Mouse (Mus musculus): ENCODE results near the gene Pttg1. TPM values are rescaled to one million over a fixed set of nuclear protein-coding genes. Genes with fewer than 3 reads are reported as not detected.

Pttg1 gene
- polyA plus RNA-seq, 1 experiment from 2014 or later: 104 TPM

DNA sequence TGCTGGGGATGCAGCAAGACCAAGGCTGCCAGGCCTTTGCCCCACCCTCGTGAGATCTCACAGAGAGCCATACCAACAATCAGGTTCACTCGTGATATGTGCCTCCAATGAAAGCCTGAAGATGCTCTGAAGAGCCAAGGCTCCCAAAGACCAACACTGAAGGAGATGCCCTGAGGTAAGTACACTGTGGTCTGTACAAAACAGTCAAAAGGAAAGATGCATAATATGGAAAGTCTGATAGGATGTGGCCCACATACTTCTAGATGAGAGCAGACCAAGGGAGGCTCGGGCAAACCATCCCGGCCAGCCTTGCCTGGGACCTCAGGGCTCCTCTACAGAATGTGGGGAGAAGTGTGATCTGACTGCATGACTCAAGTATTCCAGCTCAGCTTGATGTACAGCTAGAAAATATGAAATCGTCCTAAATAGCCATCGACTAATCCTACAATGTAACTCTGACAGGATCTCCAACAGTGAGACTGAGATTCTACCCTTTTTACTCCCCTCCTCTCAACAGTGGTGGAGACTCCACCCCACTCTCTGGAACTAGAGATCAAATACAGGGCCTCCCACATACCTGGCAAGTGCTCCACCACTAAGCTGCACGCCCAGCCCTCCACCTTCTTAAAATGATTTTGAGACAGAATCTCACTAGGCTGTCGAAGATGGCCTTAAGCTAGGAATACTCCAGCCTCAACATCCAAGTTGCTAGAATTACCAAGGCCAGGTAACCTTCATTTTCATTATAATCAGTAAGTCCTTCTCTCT is 48.8 kb downstream of the Pttg1 start:
- Histone ChIP-seq H3K4me3 (ENCODE audit: inconsistent target) (no peak overlapping the region), H3K79me2 (ENCODE audit: inconsistent target) (peaks cover 63% of the 10 kb centered on the region), H3K27ac (no peak overlapping the region), H3K36me3 (ENCODE audit: inconsistent target) (peaks cover 35% of the 10 kb centered on the region)
- WGBS (ENCODE audit: missing documents): 98% methylated on average over 8 of the region's 8 CpGs

DNA sequence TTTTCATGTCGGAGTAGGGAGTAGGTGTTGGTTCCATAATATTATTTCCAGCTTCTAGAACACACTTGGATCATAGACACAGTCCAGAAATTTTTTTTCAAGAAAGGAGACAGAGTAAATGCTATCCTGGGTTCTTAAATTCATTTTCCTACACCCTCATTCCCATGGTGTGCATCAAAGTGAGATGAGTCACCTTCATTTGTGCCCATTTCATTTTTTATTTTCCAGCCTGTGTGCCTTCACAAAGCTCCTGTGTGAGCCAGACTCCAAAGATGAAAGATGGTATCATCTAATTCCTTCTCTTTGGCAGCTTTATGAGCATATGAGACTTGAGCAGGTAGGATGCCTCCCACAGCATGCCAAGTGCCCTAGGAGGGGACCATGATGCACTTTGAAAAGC is 49.5 kb downstream of the Pttg1 start:
- Histone ChIP-seq H3K36me3 (ENCODE audit: inconsistent target) (peaks cover 35% of the 10 kb centered on the region), H3K79me2 (ENCODE audit: inconsistent target) (peaks cover 56% of the 10 kb centered on the region), H3K4me3 (ENCODE audit: inconsistent target) (no peak overlapping the region), H3K27ac (no peak overlapping the region)
- 100% methylated on average over 1 of the region's 1 CpGs for WGBS (ENCODE audit: missing documents)

DNA sequence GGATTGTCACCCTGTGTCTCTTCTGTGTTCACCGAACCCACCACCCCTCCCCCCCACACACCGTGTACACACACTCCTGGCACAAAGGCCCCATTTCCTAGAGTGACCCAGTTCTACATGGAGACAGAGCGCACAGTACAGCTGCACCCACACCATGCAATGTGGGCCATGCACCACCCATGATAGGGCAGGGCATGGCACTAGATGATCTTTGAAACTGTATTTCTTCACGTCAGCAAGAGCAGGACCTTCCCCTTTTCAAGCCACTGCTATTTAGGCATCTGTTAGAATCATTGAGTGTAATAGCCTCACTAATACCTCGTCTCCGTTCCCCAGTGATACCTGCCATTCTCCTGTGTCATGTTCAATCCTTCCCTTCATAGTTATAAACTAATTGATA is 51.1 kb downstream of the Pttg1 start:
- WGBS (ENCODE audit: missing documents): 89% methylated on average over 6 of the region's 6 CpGs
- Histone ChIP-seq H3K36me3 (ENCODE audit: inconsistent target) (peaks cover 35% of the 10 kb centered on the region), H3K27ac (no peak overlapping the region), H3K79me2 (ENCODE audit: inconsistent target) (peaks cover 40% of the 10 kb centered on the region; the same call in 1 of the 2 replicates), H3K4me3 (ENCODE audit: inconsistent target) (no peak overlapping the region)

DNA sequence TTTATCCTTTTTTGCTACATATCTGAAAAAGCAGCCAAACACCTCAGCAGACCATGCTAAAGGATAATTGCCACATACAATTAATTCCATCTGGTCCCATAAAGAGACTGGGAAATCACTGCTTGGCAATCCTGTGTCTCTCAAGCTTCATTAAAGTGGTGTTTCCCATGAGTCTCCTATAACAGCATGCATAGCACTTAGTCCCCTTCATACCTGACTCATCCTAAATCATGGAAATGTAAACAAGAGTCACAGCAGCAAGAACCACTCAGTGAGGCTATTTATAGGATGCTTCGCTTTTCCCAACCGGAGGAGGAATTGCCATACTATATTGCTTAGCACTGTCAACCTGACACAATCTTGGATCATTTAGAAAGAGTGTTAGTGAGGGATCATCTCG is 52.7 kb downstream of the Pttg1 start:
- peaks cover 27% of the 10 kb centered on the region; the same call in 1 of the 2 replicates for H3K79me2 ChIP-seq (ENCODE audit: inconsistent target)
- H3K36me3 ChIP-seq (ENCODE audit: inconsistent target): peaks cover 35% of the 10 kb centered on the region
- no peak overlapping the region for H3K4me3 ChIP-seq (ENCODE audit: inconsistent target)
- no peak overlapping the region for H3K27ac ChIP-seq
- 97% methylated on average over 3 of the region's 3 CpGs for WGBS (ENCODE audit: missing documents)

DNA sequence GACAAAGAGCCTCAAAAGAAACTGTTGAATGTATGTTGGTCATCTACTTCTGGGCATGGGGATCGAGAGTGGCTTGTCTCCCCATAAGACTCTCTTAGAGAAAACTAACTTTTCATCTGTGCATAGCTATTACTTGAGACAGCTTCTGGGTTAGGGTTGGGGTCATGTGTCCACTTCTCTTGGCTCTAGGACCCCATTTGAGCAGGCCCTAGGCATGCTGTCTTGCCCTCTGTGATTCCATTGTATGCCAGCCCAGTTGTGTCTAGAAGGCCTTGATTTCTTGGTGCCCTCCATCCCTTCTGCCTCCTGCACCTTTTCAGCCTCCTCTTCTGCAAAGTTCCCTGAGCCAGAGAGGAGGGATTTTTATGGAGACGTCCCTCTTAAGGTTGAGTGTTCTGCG is 54.2 kb downstream of the Pttg1 start:
- WGBS (ENCODE audit: missing documents): 100% methylated on average over 3 of the region's 3 CpGs
- Histone ChIP-seq H3K4me3 (ENCODE audit: inconsistent target) (no peak overlapping the region), H3K79me2 (ENCODE audit: inconsistent target) (peaks cover 11% of the 10 kb centered on the region; the same call in 1 of the 2 replicates), H3K27ac (no peak overlapping the region), H3K36me3 (ENCODE audit: inconsistent target) (peaks cover 28% of the 10 kb centered on the region)

Other genes starting within 250 kb of the Pttg1 start
- gene Slu7, start 7.5 kb upstream of the Pttg1 start, polyA plus RNA-seq (2018): 42.4 to 90.8 TPM (median 47.7 TPM) in 3 replicates
- not detected in 3 replicates for gene C1qtnf2, start 48.0 kb upstream of the Pttg1 start, polyA plus RNA-seq (2018)
- gene Ccnjl, start 102.5 kb upstream of the Pttg1 start, polyA plus RNA-seq (2018): 0.04 TPM in 1 of 3 replicates, not detected in the others
- not detected in 3 replicates for gene 4933415A04Rik, start 160.8 kb upstream of the Pttg1 start, polyA plus RNA-seq (2018)
- gene Fabp6, start 175.3 kb upstream of the Pttg1 start, polyA plus RNA-seq (2018): not detected in 3 replicates

Measured in macrophage (primary cell).